Mouse (Mus musculus) lung, adult 2 months (tissue): ENCODE results near the gene Gdf11. TPM values are rescaled to one million over a fixed set of nuclear protein-coding genes. Genes with fewer than 3 reads are reported as not detected.

ENCODE experiments used
- DNase-seq: peaks from one replicate; pipeline ENCODE4 v3.0.0; 2022
- H3K4me1 ChIP-seq: fragments of 200-500 bp; 2 replicates; pipeline ENCODE4 v1.6.1; 2011; ENCODE audit warnings: low read length; ENCODE audit not compliant: control insufficient read depth, insufficient read depth
- H3K4me3 ChIP-seq: fragments of 200-500 bp; replicated peaks from 2 replicates; pipeline ENCODE3; 2011; ENCODE audit warnings: low read depth, mild to moderate bottlenecking, control low read depth, low read length; ENCODE audit errors: extremely low read depth
- CTCF ChIP-seq: fragments of 200-500 bp; IDR thresholded peaks from 2 replicates; pipeline ENCODE4 v1.5.1; 2011; ENCODE audit warnings: mild to moderate bottlenecking, low read length, control low read depth; ENCODE audit not compliant: insufficient read depth
- POLR2A ChIP-seq: fragments of 200-500 bp; IDR thresholded peaks from 2 replicates; pipeline ENCODE4 v1.6.1; 2011; ENCODE audit warnings: low read depth, mild to moderate bottlenecking, control low read depth, low read length, borderline replicate concordance; ENCODE audit errors: extremely low read depth
- WGBS: fragments of 180-500 bp; shearing (Covaris S2); methylation state at CpG from one replicate; pipeline ENCODE4 v1.1.7; 2018; 5-methylcytosine and 5-hydroxymethylcytosine counted together
- polyA plus RNA-seq: library from polyadenylated mRNA; depleted of rRNA; stranded (reverse); fragments of >200 nt; gene quantifications from 2 replicates; pipeline ENCODE4 v1.2.3, GENCODE M21; 2012; rRNA removed

Gene Gdf11
- polyA plus RNA-seq, 1 experiment: 0.99 TPM

GRCm38 (mm10) chr10:128845516-128845915, 46.0 kb downstream of the Gdf11 start:
- 57% methylated on average over 2 of the region's 2 CpGs for WGBS
- no peak for TF ChIP-seq POLR2A
- TF ChIP-seq CTCF: no peak
- H3K4me3 ChIP-seq: no peak overlapping the region
- H3K4me1 ChIP-seq: no peaks in the 10 kb centered on the region; the same call in 1 of the 2 replicates
- no peak for DNase-seq

GRCm38 (mm10) chr10:128843260-128843659, 48.3 kb downstream of the Gdf11 start:
- Histone ChIP-seq H3K4me1 (no peaks in the 10 kb centered on the region; the same call in 1 of the 2 replicates), H3K4me3 (no peak overlapping the region)
- no peak for DNase-seq
- WGBS: 90% methylated on average over 5 of the region's 5 CpGs
- TF ChIP-seq POLR2A (no peak), CTCF (no peak)

- no peak overlapping the region for H3K4me3 ChIP-seq
- no peak for TF ChIP-seq CTCF
- TF ChIP-seq POLR2A: no peak
- H3K4me1 ChIP-seq: no peaks in the 10 kb centered on the region
- no peak for DNase-seq
These were observed 50.9 kb downstream of the Gdf11 start for GRCm38 (mm10) chr10:128840612-128841011.

- no peak overlapping the region for H3K4me3 ChIP-seq
- DNase-seq: no peak
- H3K4me1 ChIP-seq: no peaks in the 10 kb centered on the region
- TF ChIP-seq POLR2A (no peak), CTCF (no peak)
These were observed 52.1 kb downstream of the Gdf11 start for GRCm38 (mm10) chr10:128839434-128839833.

- TF ChIP-seq POLR2A: no peak
- DNase-seq: no peak
- no peaks in the 10 kb centered on the region for H3K4me1 ChIP-seq
- H3K4me3 ChIP-seq: no peak overlapping the region
These were observed 54.1 kb downstream of the Gdf11 start for GRCm38 (mm10) chr10:128837400-128837799.

Other genes with a start within 250 kb of the Gdf11 start
- 2.7 and 4.4 TPM in 2 replicates for gene Ikzf4, start 245.7 kb downstream of the Gdf11 start, polyA plus RNA-seq
- 8.9 and 15.3 TPM in 2 replicates for gene Suox, start 217.6 kb downstream of the Gdf11 start, polyA plus RNA-seq
- gene Rab5b, start 195.5 kb downstream of the Gdf11 start, polyA plus RNA-seq: 80.0 and 109 TPM in 2 replicates
- gene Pmel, start 187.5 kb downstream of the Gdf11 start, polyA plus RNA-seq: 0.36 and 0.51 TPM in 2 replicates
- gene Cdk2, start 186.7 kb downstream of the Gdf11 start, polyA plus RNA-seq: 11.4 and 17.3 TPM in 2 replicates
- 38.4 and 53.7 TPM in 2 replicates for gene Dgka, start 146.9 kb downstream of the Gdf11 start, polyA plus RNA-seq
- 15.9 and 22.4 TPM in 2 replicates for gene Pym1, start 143.8 kb downstream of the Gdf11 start, polyA plus RNA-seq
- gene Mmp19, start 100.8 kb downstream of the Gdf11 start, polyA plus RNA-seq: 10.0 and 10.3 TPM in 2 replicates
- 14.8 and 22.7 TPM in 2 replicates for gene Dnajc14, start 87.7 kb downstream of the Gdf11 start, polyA plus RNA-seq
- 18.3 and 20.6 TPM in 2 replicates for gene Tmem198b, start 87.3 kb downstream of the Gdf11 start, polyA plus RNA-seq
- gene Sarnp, start 74.4 kb downstream of the Gdf11 start, polyA plus RNA-seq: 3.4 and 9.9 TPM in 2 replicates
- 47.5 and 64.6 TPM in 2 replicates for gene Ormdl2, start 70.1 kb downstream of the Gdf11 start, polyA plus RNA-seq
- gene Cd63, start 9.3 kb upstream of the Gdf11 start, polyA plus RNA-seq: 110 and 132 TPM in 2 replicates
- gene Rdh5, start 31.2 kb upstream of the Gdf11 start, polyA plus RNA-seq: 20.1 and 20.3 TPM in 2 replicates
- gene Bloc1s1, start 32.3 kb upstream of the Gdf11 start, polyA plus RNA-seq: 171 and 192 TPM in 2 replicates
- 31.5 and 37.6 TPM in 2 replicates for gene Itga7, start 42.1 kb upstream of the Gdf11 start, polyA plus RNA-seq
- 0.66 and 0.77 TPM in 2 replicates for gene Mettl7b, start 69.3 kb upstream of the Gdf11 start, polyA plus RNA-seq
- gene Olfr9, start 97.7 kb upstream of the Gdf11 start, polyA plus RNA-seq: not detected in 2 replicates
- not detected in 2 replicates for gene Olfr763, start 119.1 kb upstream of the Gdf11 start, polyA plus RNA-seq
- gene Olfr764-ps1, start 148.2 kb upstream of the Gdf11 start, polyA plus RNA-seq: not detected in 2 replicates
- not detected in 2 replicates for gene Olfr765, start 158.3 kb upstream of the Gdf11 start, polyA plus RNA-seq
- gene Olfr766-ps1, start 177.3 kb upstream of the Gdf11 start, polyA plus RNA-seq: not detected in 2 replicates
- not detected in 2 replicates for gene Olfr767, start 191.2 kb upstream of the Gdf11 start, polyA plus RNA-seq
- gene Olfr768, start 207.7 kb upstream of the Gdf11 start, polyA plus RNA-seq: not detected in 2 replicates
- not detected in 2 replicates for gene Olfr769, start 226.1 kb upstream of the Gdf11 start, polyA plus RNA-seq
- not detected in 2 replicates for gene Olfr770, start 247.3 kb upstream of the Gdf11 start, polyA plus RNA-seq